Mouse (Mus musculus) adrenal gland, adult (tissue): ENCODE data around the gene Osbpl2.
A peak's percentile ranks its signal among the peaks of the same experiment; 100 is the strongest.

Experiments
- DNase-seq, 2 experiments: peaks; one replicate each; pipeline ENCODE4 v3.0.0; 2022 to 2023; ENCODE audit warnings: low spot score in 1 of 2; ENCODE audit not compliant: inconsistent age in 2 of 2

Gene Osbpl2

GRCm38 (mm10) chr2:180104659-180105377, 14.3 kb upstream of the Osbpl2 start:
- DNase-seq: peak in 1 of 2 experiments; percentile 25

GRCm38 (mm10) chr2:180105441-180106190, 13.5 kb upstream of the Osbpl2 start:
- no peak for DNase-seq

DNA sequence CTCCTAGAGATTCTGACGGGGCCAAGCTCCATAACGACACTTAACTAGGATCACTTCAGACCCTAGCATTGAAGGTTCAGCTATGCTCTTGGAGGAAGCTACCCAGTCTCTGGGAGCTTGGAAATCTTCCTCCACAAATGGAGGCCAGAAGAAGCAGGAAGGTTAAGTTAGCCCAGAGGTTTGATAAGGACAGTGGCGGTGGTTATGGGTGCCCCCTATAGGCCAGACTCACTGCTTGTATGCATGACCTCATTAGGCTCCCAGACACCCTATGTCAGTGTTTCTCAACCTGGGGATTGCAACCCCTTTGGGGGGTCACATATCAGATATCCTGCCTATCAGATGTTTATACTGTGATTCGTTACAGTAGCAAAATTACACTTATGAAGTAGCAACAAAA, 12.0 kb upstream of the Osbpl2 start:
- no peak for DNase-seq

GRCm38 (mm10) chr2:180108285-180108684, 10.8 kb upstream of the Osbpl2 start:
- DNase-seq: no peak

DNA sequence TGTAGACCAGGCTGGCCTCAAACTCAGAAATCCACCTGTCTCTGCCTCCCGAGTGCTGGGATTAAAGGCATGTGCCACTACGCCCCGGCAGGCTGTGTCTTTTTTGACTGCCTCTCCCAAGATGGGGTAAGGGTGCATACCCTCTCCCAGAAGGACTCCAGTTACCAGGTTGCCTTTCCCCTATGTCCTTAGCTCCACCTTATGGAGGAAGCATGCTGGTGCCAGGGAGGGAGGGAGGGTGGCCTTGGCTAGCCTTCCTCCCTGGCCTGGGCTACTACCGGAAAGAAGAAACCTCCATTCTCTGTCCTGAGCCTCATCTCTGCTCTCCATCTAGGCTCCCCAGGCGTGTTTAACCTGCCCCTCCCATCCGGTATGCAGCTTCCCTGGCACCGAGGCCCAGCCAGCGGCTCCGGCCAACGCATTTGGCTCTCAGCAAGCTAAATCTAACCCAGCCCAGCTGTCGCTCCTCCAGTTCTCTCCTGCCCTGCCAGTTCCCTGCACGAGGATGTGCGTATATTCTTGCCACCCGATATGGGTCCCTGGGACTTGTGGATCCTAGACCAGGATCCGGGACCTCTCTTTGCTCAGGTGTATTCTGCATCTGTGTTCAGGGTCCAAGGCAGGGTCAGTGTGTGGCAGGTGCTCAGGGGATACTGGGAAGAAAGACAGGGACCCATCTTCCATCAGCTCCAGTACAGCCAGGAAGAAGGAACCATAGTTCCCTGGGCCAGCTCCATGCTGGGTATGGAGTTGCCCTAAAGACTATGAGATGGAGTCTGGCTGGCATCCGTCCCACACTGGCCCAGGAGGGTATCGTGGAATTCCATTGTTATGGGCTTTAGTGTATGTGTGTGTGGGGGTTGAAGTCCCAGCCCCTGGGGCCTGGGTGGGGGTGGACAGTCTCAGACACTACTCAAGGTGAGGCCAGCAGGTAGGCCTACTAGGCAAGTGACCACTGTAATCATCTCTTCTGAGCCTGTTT, 4.9 kb upstream of the Osbpl2 start:
- DNase-seq: peak; percentile 35 to 60

- DNase-seq: peak; percentile 52 to 67
These were observed 3.8 kb upstream of the Osbpl2 start for GRCm38 (mm10) chr2:180115279-180115678.

GRCm38 (mm10) chr2:180116081-180116493, 3.0 kb upstream of the Osbpl2 start:
- no peak for DNase-seq

GRCm38 (mm10) chr2:180116741-180117484, 2.2 kb upstream of the Osbpl2 start:
- DNase-seq: peak; percentile 31 to 43

DNA sequence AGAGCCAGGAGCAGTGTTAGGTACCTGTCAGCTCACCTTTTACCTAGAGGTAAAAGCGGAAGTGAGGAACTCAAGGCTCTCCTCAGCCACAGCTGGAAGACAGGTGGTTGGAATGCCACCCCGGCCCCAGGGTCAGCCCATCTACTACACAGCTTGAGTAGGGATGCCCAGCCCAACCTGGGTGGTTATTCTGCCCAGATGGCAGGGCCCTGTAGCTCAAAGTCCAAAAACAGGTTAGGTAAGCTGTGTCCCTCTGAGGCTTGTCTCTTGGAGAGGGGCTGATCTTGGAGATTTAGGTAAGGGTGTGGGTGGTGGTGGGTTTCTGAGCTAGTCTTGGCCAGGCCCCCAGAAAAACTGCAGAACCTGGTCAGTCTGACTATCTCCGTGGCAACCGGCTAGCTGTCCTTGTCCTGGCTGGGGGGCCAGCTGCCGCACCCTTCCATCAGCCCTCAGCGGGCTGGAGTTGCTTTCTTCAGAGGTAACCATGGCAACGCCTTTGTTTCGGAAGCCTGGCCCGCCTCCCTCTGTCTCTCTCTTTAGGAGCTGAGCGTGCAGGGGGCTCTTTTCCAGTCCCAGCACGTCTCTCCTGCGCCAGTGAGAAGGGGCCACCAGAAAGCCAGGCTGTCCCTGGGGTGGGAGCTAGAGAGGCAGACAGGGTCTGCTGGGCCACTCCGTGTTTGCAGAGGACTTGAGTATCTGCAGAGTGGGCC, 1.5 kb upstream of the Osbpl2 start:
- DNase-seq: peak; percentile 40 to 69

- DNase-seq: no peak
These were observed 559 bp downstream of the Osbpl2 start for GRCm38 (mm10) chr2:180119439-180120291.

GRCm38 (mm10) chr2:180120292-180120761, 1.2 kb downstream of the Osbpl2 start:
- no peak for DNase-seq

- DNase-seq: no peak
These were observed 5.1 kb downstream of the Osbpl2 start for GRCm38 (mm10) chr2:180124192-180124591.

DNA sequence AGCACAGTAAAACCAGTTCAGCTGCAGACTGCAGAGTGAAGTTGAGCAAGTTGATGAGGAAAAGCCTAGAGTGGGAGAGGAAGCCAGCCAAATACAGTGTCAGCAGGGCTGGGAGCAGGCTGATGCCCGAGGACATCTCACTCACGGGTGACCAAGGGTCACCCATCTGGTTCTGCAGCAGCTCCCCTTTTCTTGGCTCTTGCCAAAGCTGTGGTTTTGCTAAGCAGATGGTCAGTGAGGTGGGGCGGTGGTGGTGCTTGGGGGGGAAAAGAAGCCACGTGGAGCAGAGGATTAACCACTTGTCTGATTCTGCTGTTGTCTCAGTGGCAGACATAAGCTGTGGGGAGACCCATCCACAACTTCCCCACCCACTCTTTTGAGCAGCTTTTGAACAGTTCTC, 7.1 kb downstream of the Osbpl2 start:
- peak; percentile 72 to 81 for DNase-seq

DNA sequence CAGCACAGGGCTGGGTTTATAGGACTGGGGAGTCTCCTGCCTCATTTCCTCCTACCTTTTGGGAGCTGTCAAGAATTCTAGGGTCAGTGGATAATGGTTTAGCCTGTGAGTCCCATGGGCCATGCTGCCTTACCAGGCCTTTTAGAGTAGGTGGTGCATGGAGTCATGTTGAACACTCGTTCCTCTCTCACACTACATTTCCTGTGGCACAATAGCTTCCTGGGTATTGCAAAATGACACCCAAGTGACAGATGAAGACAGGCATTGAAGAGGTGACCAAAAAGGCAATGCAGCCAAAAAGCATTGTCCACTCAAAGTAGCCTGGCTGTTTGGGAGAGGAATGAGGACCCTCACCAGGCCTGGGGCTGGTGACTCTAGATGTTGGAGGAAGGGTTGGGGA, 8.6 kb downstream of the Osbpl2 start:
- DNase-seq: no peak

DNA sequence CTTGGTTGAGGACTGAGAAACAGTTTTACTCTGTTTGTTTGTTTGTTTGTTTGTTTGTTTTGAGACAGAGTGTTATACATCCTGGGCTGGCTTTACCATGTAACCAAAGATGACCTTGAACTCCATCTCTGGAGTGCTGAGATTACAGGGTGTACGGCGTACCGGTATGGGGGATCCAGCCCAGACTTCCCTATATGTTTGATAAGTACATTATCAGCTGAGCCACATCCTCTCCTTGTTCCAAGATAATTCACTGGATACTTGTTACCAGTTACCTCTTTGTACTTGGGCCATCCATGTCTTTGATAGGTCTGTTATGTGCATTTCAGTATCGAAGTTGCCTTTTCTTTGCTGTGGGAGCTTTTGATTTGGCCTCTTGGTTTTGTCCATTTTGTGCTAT, 14.1 kb downstream of the Osbpl2 start:
- no peak for DNase-seq

- no peak for DNase-seq
These were observed 14.8 kb downstream of the Osbpl2 start for GRCm38 (mm10) chr2:180133911-180134310.

- DNase-seq: no peak
These were observed 16.3 kb downstream of the Osbpl2 start for GRCm38 (mm10) chr2:180135414-180135813.

- DNase-seq: no peak
These were observed 27.0 kb downstream of the Osbpl2 start for GRCm38 (mm10) chr2:180146091-180146490.

GRCm38 (mm10) chr2:180147379-180147778, 28.3 kb downstream of the Osbpl2 start:
- DNase-seq: no peak
